Mouse (Mus musculus): Measurements from ENCODE around the gene Igsf23. TPM values are rescaled to one million over a fixed set of nuclear protein-coding genes. Genes with fewer than 3 reads are reported as not detected.
A peak's percentile ranks its signal among the peaks of the same experiment; 100 is the strongest.
"Not testable (repeated sequence)": the region's sequence is repeated elsewhere in the genome, so short reads cannot be mapped to it uniquely, and the experiment has no call there.

The Igsf23 gene
- polyA plus RNA-seq (2012; ENCODE audit: insufficient read depth, insufficient read length, missing spikeins): not detected in 2 replicates

DNA sequence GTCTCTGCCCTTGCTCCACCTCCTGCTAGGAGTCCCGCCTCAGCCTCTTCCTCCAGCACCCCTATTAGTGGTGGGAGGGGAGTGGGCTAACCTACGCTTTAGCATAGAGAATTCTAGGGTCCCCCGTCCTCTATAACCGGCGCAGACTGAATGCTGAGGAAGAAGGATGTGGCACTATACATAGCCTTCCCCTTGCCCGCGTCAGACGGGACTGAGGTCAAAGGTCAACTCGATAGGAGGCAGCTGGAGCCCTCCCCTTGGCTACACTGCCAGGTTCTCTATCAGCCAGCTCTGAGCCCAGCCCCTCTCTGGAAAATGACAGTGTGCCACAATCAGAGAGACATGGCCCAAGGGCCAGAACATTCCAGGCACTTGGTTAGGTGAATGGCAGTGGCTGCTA, at the start of gene Igsf23:
Gene Igsf23, minus strand, starts transcription at position 168 of the 400 bp plus-strand sequence.
- no peak within 1 kb of the TSS for H3K4me3 ChIP-seq (ENCODE audit: insufficient read depth, low read length)
- no peak within 1 kb of the TSS for H3K27ac ChIP-seq (ENCODE audit: insufficient read depth, low read depth, low read length)

GRCm38 (mm10) chr7:19996721-19997120, 46.2 kb upstream of the Igsf23 start:
- not testable (repeated sequence) for H3K4me1 ChIP-seq (ENCODE audit: control insufficient read depth, insufficient read depth, low read length); H3K27ac ChIP-seq (ENCODE audit: insufficient read depth, low read depth, low read length); H3K4me3 ChIP-seq (ENCODE audit: insufficient read depth, low read length)

More for the DNA sequence above, at the start of gene Igsf23:
- no peak for TF ChIP-seq CTCF (IDR thresholded peaks at IDR 0.05; ENCODE audit: low read depth, low read length)
- peaks cover 9% of the 10 kb centered on the region for H3K4me1 ChIP-seq (ENCODE audit: control insufficient read depth, insufficient read depth, low read length)

DNA sequence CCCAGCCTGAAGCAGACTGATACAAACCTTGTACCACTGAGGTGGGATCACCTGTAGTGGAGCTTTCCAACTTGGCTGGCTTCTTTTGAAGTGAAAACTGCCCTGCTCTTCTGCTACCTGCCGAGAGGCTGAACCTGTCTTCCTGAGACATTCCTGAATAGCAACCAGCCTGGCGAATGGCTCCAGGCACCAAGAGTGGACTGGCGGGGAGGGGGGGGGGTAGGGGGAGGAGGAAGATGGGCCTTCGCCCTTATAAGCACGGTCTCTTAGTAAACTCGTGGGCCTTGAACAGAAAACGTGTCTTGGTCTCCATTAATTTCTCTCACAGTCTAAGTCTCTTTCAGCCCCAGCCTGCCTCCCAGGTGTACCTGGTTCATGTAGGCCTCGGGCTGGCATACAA, 40.6 kb upstream of the Igsf23 start, which contains the start of gene Nlrp9b:
Gene Nlrp9b, plus strand, starts transcription at position 301 of the 400 bp plus-strand sequence.
- H3K27ac ChIP-seq (ENCODE audit: insufficient read depth, low read depth, low read length); H3K4me3 ChIP-seq (ENCODE audit: insufficient read depth, low read length); H3K4me1 ChIP-seq (ENCODE audit: control insufficient read depth, insufficient read depth, low read length): not testable (repeated sequence)

DNA sequence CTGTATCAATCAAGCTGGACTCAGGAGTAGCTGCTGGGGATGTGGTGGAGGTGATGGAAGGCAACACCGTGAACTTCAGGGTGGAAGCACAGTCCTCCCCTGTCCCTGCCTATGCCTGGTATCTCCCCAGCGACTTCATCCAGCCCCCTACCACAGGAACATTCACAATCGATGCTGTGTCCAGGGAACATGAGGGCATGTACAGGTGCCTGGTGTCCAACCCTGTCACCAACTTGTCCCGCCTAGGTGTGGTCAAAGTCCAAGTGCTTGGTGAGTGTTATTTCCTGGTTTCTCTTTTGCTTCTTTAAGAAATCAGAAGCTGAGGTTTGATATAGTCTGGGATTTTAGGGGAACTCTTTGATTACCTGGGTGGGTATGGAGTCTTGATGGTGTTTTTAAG, 21.0 kb upstream of the Igsf23 start:
- no peaks in the 10 kb centered on the region for H3K4me1 ChIP-seq (ENCODE audit: control insufficient read depth, insufficient read depth, low read length)
- H3K27ac ChIP-seq (ENCODE audit: insufficient read depth, low read depth, low read length): no peak overlapping the region
- no peak for TF ChIP-seq CTCF (IDR thresholded peaks at IDR 0.05; ENCODE audit: low read depth, low read length)
- no peak for TF ChIP-seq POLR2A (IDR thresholded peaks at IDR 0.05; ENCODE audit: borderline replicate concordance, low read depth, low read length)
- no peak overlapping the region for H3K4me3 ChIP-seq (ENCODE audit: insufficient read depth, low read length)

DNA sequence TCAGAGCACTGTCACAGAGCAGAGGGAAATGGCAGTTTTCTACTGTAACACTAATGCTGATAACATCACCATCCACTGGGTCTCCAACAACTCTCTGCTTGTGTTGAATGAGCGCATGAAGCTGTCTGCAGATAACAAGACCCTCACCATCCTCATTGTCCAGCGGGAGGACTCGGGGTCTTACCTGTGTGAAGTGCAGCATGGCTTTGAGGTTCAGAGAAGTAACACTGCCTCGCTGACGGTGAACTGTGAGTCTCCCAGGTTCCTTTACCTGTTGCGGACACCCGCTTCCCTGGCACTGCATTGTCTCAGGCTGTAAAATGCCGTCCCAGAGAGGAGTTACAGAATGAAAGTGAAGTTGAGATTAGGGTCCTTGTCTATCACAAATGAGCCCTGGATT, 19.6 kb upstream of the Igsf23 start:
- Histone ChIP-seq H3K27ac (ENCODE audit: insufficient read depth, low read depth, low read length) (no peak overlapping the region), H3K4me3 (ENCODE audit: insufficient read depth, low read length) (no peak overlapping the region), H3K4me1 (ENCODE audit: control insufficient read depth, insufficient read depth, low read length) (no peaks in the 10 kb centered on the region)
- TF ChIP-seq CTCF (IDR thresholded peaks at IDR 0.05; ENCODE audit: low read depth, low read length) (no peak), POLR2A (IDR thresholded peaks at IDR 0.05; ENCODE audit: borderline replicate concordance, low read depth, low read length) (no peak)

DNA sequence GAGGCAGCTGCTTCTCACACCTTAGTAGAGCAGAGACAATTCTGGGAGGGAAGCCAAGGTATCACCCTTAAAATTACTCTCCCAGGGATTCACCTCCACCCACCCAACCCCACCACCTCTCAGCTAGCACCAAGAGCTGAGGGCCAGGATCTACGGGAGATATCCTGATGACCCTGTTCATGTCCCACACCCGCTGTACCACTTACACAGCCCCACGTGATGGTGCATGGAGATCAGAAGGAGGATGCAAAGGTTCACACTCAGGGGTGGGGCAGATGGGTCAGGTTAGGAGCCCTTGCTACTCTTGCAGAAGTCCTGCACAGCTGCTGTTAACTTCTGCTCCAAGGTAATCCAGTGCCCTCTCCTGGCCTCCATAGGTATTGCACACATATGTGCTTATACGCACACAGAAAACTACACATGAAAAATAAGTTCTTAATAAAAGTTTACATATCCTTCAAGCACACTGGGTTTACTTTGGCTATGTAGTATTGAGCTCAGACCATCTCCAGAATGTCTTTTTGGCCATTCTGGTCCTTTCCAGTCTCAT, 19.1 kb upstream of the Igsf23 start:
- Histone ChIP-seq H3K4me1 (ENCODE audit: control insufficient read depth, insufficient read depth, low read length) (no peaks in the 10 kb centered on the region), H3K4me3 (ENCODE audit: insufficient read depth, low read length) (no peak overlapping the region), H3K27ac (ENCODE audit: insufficient read depth, low read depth, low read length) (no peak overlapping the region)
- TF ChIP-seq POLR2A (IDR thresholded peaks at IDR 0.05; ENCODE audit: borderline replicate concordance, low read depth, low read length): no peak
- no peak for TF ChIP-seq CTCF (IDR thresholded peaks at IDR 0.05; ENCODE audit: low read depth, low read length)

DNA sequence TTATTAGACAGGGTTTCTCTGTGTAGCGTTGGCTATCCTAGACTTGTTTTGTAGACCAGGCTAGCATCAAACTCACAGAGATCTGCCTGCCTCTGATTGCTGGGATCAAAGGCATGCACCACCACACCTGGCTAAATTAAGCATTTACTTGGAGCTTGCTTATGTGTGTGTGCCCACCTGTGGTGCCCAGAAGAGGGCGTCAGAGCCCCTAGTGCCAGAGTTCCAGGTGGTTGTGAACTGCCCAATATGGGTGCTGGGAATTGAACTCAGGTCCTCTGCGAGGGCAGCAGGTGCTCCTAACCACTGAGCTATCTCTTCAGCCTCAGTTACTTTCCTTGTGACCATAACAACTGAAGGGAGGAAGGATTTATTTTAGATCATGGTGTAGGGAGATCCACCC, 18.6 kb upstream of the Igsf23 start:
- TF ChIP-seq CTCF (IDR thresholded peaks at IDR 0.05; ENCODE audit: low read depth, low read length) (no peak), POLR2A (IDR thresholded peaks at IDR 0.05; ENCODE audit: borderline replicate concordance, low read depth, low read length) (no peak)
- no peak overlapping the region for H3K27ac ChIP-seq (ENCODE audit: insufficient read depth, low read depth, low read length)
- no peaks in the 10 kb centered on the region for H3K4me1 ChIP-seq (ENCODE audit: control insufficient read depth, insufficient read depth, low read length)
- no peak overlapping the region for H3K4me3 ChIP-seq (ENCODE audit: insufficient read depth, low read length)

DNA sequence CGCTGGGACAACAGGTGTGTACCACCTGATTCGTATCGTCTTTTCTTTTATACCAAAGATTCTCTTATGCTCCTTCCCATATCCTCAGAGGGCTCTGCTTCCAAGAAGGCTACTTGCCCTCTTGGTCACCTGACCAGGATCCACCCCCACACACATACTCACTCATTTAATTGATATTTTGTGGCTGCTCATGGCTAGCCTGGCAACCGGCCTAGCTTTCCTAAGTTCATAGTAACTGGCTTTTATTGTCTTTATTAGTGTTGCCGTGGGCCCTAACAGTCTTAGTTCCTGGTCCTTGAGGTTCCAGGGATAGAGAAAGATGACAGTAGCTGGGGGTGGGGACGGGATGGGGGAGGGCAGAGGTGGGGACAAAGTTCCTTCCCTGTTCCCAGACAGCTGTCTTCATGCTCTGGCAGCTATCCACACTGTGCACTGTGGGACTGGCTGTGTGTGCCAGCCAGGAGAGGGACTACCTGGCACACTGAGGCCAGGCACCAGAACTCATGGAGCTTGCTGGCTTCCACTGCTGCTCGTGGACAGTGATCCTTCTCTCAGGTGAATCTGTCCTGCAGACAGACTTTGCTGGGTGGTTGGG, 14.5 kb upstream of the Igsf23 start, which contains the start of gene Ceacam20:
Gene Ceacam20, plus strand, starts transcription at position 428 of the 595 bp plus-strand sequence.
- no peak for TF ChIP-seq CTCF (IDR thresholded peaks at IDR 0.05; ENCODE audit: low read depth, low read length)
- TF ChIP-seq POLR2A (IDR thresholded peaks at IDR 0.05; ENCODE audit: borderline replicate concordance, low read depth, low read length): no peak
- Histone ChIP-seq H3K27ac (ENCODE audit: insufficient read depth, low read depth, low read length) (no peak within 1 kb of the TSS), H3K4me1 (ENCODE audit: control insufficient read depth, insufficient read depth, low read length) (no peaks in the 10 kb centered on the region), H3K4me3 (ENCODE audit: insufficient read depth, low read length) (no peak within 1 kb of the TSS)

- H3K27ac ChIP-seq (ENCODE audit: insufficient read depth, low read depth, low read length): no peak overlapping the region
- no peak overlapping the region for H3K4me3 ChIP-seq (ENCODE audit: insufficient read depth, low read length)
- no peak for TF ChIP-seq CTCF (IDR thresholded peaks at IDR 0.05; ENCODE audit: low read depth, low read length)
- no peak for TF ChIP-seq POLR2A (IDR thresholded peaks at IDR 0.05; ENCODE audit: borderline replicate concordance, low read depth, low read length)
- no peaks in the 10 kb centered on the region for H3K4me1 ChIP-seq (ENCODE audit: control insufficient read depth, insufficient read depth, low read length)
Observed at GRCm38 (mm10) chr7:19962423-19962822, 11.9 kb upstream of the Igsf23 start.

DNA sequence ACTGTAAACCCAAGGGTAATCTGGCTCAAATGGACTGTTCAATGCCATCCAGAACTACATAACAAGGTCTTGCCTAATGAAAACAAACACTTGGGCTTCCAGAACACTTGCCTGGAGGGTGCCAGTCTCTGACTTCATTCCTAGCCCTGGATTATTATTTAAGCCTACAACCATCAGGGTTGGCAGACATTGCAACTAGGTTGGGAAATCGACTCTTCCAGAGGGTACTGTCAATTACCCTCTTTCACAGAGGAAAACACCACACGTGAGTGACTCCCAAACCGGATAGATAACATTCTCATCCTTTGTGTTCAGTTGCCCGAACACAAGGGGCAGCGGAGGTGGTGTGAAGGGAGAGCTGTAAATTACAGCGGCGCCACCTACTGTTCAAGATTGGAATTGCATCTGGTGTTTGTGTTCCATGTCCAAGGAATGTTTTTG, 5.8 kb upstream of the Igsf23 start:
- no peak overlapping the region for H3K4me3 ChIP-seq (ENCODE audit: insufficient read depth, low read length)

More for the DNA sequence above, 5.8 kb upstream of the Igsf23 start:
- Histone ChIP-seq H3K4me1 (ENCODE audit: control insufficient read depth, insufficient read depth, low read length) (peaks cover 9% of the 10 kb centered on the region), H3K27ac (ENCODE audit: insufficient read depth, low read depth, low read length) (no peak overlapping the region)
- TF ChIP-seq POLR2A (IDR thresholded peaks at IDR 0.05; ENCODE audit: borderline replicate concordance, low read depth, low read length) (no peak), CTCF (IDR thresholded peaks at IDR 0.05; ENCODE audit: low read depth, low read length) (peak; percentile 87)

Measured in bone marrow macrophage, adult 2 months (primary cell).